Mouse (Mus musculus) mouse embryonic stem cell (cell line): ENCODE data around the gene Cobl.

ENCODE experiments used
- in situ Hi-C, 2 experiments: fragments of 300-500 bp; cut with MboI; formaldehyde crosslinking; loops; 1 replicate in 1 of 2; 3 replicates in 1 of 2; pipeline ENCODE4 v1.14.3; 2019 to 2020; ENCODE audit warnings: low sequenced_read_pairs in 2 of 2, low pct_unique_long_range_greater_than_20kb in 1 of 2, mixed read lengths in 1 of 2; ENCODE audit not compliant: unreplicated experiment in 1 of 2

Cobl gene

DNA sequence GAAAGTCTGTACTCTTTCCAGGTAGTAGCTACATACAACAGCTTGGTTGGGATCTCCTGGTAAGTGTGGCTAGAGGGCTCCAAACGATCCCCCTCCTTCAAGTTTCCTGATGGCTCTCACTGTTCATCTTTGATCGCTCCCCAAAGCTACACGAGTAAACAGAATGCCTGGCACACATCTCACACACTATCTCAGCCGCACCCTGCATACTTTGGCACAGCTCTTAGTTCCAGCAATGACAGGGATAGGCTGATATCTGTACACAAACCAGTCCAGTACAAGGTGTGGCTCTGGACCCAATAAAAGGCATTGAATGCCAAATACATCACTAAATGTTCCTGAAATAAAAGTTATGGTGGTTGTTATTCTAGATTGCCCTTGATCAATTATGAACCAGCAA is 55.3 kb downstream of the Cobl start:
- in situ Hi-C loops: no loop called here

DNA sequence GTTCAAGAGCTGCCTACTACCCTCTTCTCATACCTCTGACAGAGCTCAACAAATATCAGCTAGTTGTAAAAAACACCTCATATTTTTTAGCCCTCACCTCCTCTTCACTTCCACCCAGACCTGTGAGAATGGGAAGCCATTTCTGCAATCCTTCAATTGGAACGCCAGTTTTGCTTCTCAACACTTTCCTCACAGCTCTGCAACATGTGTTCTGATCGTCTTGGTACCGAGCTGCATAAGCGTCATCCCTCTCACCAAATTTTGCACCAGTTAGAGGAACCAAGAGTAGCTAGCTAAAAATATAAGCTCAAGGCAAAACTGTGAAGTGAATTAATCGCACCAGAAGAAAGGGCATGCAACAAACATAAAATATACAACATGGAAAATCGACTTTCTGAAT is 56.9 kb downstream of the Cobl start:
- in situ Hi-C loops: no loop called here

DNA sequence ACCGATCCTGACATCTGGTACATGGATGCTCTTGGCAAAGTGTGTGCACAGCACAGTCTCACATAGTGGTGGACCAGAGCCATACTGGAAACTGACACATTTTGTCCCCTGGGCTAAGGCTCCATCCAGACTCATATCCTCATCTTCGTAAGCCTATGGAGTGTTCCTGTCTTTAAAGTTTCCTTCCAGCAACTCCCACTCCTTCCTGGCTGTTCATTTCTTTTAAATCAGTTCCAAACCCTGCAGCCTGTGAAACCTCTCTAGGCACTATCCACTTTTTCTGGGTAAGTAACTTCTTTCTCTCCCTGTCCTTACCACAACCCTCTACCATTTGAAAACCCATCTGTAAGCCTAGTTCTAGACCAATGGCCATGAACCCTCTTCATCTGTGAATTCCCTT is 64.9 kb downstream of the Cobl start:
- in situ Hi-C loops: no loop called here

DNA sequence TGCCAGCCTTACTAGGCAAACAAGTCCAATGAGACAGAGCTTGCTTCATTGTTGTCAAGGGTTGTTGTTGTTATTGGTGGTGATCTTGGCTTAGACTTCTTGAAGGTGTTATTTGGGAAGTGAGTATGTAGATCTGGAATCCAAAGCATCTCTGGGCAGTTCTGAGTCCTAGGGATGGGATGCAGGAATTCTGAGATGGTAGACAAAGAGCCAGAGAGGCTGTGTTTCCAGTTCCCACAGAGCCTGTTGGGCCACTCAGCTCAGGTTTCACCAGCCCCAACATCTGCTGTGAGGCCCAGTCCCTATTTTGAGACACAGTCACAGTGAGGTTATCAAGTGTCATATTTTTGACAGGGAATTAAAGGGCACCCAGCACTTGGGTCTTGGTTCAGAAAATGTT is 68.6 kb downstream of the Cobl start:
- in situ Hi-C loops: no loop called here

DNA sequence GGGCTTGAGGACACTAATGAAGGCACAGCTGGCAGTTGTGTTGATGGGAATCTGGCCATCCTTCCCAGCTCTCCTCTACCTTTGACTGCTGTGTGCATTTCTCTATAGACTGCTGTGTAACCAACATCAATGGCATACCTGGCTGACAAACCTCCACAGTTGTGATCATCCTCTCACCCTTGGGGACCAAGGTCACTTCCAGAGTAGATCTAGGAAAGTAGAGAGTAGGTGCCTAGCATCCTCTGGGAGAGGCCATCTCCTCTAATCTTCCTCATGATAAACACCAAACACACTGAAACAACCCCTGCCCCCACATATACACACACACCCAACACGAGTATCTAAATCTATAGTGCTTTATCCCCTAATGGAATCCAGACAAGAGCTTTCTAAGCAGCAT is 70.1 kb downstream of the Cobl start:
- in situ Hi-C loops: no loop called here

- in situ Hi-C loops: no loop called here
Measured at GRCm38 (mm10) chr11:12394151-12394550, 70.6 kb downstream of the Cobl start.

DNA sequence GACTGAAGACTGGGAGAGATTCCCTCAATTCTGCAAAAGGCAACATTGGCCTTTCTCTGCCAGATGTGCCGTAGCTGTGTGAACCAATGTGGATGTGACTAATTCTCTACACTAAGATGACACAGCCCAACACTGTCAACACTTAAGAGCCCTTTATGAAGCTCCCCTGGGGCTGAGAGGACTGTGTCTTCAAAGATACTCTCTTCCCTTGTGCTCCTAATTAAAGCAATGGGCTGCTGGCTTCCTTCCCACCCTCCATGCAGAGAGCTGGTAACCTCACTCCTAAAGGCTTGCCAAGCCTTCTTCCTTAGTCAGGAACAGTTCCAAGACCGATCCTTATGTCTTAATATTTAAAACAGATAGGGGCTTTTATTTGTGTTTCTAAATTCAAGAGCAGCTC is 79.9 kb downstream of the Cobl start:
- in situ Hi-C loops: no loop called here

DNA sequence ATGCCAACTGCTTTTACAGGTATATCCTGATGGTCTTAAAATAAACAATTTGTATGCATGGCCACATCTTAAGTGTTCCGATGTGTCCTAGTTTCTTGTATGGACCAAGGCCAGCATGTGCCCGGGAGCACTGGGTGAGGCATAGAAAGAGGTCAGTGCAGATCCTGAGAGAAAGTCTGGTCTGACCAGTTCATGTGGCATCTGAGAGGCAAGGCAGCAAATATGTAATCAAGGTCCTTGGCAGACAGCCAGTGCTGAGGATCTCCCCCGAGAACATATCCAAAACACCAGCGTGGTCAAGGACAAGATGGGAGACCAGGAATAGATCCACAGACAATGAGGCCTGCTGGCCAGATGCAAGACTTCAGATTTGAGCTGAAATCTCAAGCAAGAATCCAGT is 81.8 kb downstream of the Cobl start:
- in situ Hi-C loops: no loop called here

- in situ Hi-C loops: no loop called here
Measured at GRCm38 (mm10) chr11:12381096-12381495, 83.7 kb downstream of the Cobl start.

- in situ Hi-C loops: loop anchor here (10.0 kb wide), 1 partner anchor 138 kb away; no protein-coding TSS in a partner anchor
Measured at GRCm38 (mm10) chr11:12376628-12377027, 88.1 kb downstream of the Cobl start.

DNA sequence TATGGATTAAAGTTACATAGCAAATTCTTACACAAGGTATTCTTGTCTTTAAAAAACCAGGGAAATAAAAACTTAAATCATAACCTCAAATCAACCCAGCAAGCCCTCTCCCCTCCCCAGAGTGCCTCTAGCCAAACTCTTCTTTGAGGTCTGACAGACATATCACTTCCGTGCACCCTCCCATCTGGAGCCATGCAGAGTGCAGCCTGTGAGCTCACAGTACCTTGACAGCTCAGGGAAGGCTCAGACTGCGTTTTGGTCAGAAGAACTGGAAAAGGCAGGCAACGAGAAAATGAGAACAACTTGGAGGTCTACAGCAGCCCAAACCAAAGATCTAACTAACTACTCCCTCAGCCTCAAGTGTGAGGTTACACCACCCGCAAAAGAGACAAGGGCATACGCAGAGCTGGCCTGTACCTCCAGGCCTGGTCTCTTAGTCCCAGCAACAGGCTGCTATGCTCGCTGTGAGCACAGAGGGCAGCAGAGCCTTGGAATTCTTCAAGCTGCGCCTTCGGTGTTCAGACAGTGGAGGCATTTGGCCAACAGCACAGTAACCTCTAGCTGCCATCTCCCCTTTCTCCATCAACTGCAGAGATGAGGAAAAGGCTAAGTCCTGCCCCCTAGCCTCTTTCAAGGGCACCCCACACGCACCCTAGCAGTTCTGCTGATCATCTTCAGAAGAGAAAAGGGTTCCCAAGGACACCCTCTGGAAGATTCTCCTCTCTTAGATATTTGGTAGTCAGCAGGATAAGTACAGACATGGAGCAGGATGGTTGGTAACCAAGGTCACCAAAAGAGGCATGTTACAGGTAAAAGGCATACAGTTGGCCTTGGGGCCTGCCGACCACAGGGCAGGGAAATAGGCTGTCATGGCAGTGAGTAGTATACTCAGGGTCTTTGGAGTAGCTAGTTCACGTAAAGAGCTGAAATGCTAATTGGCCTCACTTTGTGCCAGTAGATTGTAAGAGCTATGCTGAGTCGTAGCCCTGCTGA is 91.4 kb downstream of the Cobl start:
- in situ Hi-C loops: loop anchor here (10.0 kb wide), 1 partner anchor 141 kb away; no protein-coding TSS in a partner anchor

GRCm38 (mm10) chr11:12370957-12371356 is 93.8 kb downstream of the Cobl start:
- in situ Hi-C loops: loop anchor here (10.0 kb wide), 1 partner anchor 144 kb away; no protein-coding TSS in a partner anchor

DNA sequence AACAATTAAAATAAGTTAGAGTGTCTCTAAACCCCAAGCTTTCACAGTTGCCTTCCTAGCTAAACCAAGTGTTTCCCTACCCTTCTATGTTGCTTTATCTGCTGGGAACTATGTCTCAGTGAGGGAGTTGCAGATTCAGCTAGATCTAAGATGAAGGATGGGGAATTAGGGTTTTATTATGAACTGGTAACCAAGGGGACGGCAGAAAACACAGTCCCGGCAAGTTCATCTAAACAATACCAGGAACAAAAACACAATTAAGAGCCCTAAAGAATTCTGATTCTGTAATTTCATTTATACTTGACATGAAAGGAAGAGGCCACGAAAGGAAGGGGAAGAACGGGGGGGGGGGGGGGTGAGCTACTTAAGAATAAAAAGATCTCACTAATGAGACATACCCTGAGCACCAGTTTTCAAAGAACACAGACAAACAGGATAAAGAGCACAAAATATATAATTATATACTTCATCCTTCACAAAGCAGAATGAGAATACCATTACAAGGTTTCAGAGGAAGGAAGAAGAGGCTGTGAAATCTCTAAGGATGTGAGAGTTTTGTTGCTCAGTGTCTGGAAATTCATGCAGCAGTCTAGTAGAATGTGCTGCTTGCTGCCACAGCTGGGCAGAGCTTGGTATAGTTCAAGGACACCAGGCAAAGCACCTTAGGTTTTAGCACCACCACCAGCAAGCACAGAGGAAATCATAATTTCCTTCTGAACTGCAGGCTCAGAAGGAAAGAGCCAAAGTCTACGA is 97.2 kb downstream of the Cobl start:
- in situ Hi-C loops: no loop called here

DNA sequence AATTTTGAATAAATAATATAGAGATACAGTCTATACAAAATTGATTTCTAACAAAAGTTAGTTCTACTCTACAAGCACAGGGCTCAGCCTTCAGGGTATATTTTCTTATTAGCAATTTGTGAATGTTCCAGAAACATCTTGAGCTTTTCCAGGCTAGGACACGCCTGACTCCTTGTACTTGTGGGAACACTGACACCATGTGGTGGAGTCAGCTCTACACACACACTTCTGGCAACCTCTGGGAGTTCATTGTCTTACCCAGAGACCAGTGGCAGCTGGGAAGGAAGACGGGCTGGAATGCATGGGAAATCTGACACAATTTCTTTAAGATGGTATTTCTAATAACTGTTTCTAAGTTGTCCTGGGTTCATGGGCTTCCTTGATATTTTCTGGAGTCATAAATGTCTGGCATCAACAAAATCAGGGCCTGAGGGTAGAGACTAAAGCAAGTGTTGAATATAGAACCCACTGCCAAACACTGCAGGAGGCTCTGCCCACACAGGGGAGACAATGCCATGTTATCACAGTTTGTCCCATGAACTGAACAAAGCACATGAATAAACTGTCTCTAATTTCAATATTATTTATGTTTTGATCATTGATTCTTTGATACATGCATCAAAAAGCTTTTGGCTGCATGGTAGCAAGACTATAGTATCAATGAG is 105.3 kb downstream of the Cobl start:
- in situ Hi-C loops: no loop called here

DNA sequence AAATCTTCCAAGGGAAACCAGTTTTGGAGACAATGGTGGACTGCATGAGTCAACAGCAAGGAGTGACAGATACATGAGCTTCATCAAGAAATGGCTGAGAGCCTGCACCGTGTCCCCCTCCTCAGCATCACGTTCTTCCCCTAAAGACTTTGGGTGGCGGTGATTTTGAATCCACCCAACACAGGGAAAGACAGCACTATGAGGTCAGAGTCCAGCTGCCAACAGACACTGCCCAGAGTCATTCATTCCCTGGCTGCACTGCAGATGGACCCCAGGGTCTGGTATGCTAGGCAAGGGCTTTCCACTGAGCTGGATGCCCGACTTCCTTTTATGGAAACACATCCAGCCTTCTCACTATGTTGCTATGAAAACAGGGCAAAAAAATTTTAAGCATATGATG is 106.2 kb downstream of the Cobl start:
- in situ Hi-C loops: no loop called here

GRCm38 (mm10) chr11:12355681-12356080 is 109.1 kb downstream of the Cobl start:
- in situ Hi-C loops: no loop called here

GRCm38 (mm10) chr11:12350986-12351546 is 113.7 kb downstream of the Cobl start:
- in situ Hi-C loops: no loop called here

GRCm38 (mm10) chr11:12350086-12350485 is 114.7 kb downstream of the Cobl start:
- in situ Hi-C loops: no loop called here

- in situ Hi-C loops: no loop called here
Measured at GRCm38 (mm10) chr11:12346486-12346885, 118.3 kb downstream of the Cobl start.
